In the genomic region with DNA sequence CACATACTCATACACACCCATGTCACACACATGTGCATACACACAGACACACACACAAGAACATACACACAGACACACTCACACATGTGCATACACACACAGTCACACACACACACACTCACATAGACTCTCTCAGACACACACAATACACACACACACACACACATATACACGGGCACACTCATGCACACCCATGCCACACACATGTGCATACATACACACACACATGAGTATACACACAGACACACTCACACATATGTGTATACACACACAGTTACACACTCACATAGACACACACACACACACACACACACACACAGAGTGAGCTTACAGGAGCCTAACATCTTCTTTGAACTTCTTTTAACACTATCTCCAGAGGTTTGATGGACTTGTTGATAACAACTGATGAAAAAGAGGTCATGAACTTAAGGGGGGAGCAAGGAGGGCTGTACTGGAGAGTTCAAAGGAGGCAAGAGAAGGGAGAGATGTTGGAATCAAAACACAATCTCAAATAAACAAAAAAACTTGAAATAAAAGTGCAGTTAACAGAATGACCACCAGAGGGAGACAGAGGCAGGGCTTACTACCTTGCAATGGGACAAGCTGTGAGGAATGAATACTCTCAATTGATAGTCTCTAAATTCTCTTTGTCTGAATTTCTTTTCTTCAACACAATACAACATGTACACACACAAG, we compare ENCODE assay signal across 8 mouse cellular contexts. TPM values are rescaled to one million over a fixed set of nuclear protein-coding genes. Genes with fewer than 3 reads are reported as not detected.
DNase-seq lines count a peak whose midpoint lies in the region; ATAC-seq lines count a peak whose summit lies in the region.

No protein-coding gene starts in this region.

- H3K9ac ChIP-seq in forebrain, embryonic 14.5 days (ENCODE audit: low read length): no peak overlapping the region
- no peak overlapping the region for H3K9ac ChIP-seq in lung, embryonic 16.5 days (ENCODE audit: low read length)

- no peaks in the 10 kb centered on the region for H3K4me1 ChIP-seq in forebrain, embryonic 14.5 days (ENCODE audit: control insufficient read depth, insufficient read depth, low read length)
- no peaks in the 10 kb centered on the region for H3K4me1 ChIP-seq in lung, embryonic 16.5 days (replicated peaks; ENCODE audit: control insufficient read depth, insufficient read depth, low read length)

- H3K27ac ChIP-seq in forebrain, embryonic 14.5 days (ENCODE audit: low read depth, low read length): no peak overlapping the region
- no peak overlapping the region for H3K27ac ChIP-seq in lung, embryonic 16.5 days (ENCODE audit: low read length)

- ATAC-seq in frontal cortex, adult (ENCODE audit: low TSS enrichment): peak; percentile 53; the same call in 1 of the 2 replicates
- peak; percentile 62 for ATAC-seq in forebrain, embryonic 14.5 days
- peak; percentile 38; the same call in 1 of the 2 replicates for ATAC-seq in lung, embryonic 16.5 days (ENCODE audit: low read depth)

- H3K4me2 ChIP-seq in forebrain, embryonic 14.5 days (ENCODE audit: low read length): no peak overlapping the region
- no peak overlapping the region for H3K4me2 ChIP-seq in lung, embryonic 16.5 days (ENCODE audit: low read depth, low read length)

- H3K36me3 ChIP-seq in forebrain, embryonic 14.5 days (ENCODE audit: control insufficient read depth, insufficient read depth, low read length): no peaks in the 10 kb centered on the region
- H3K36me3 ChIP-seq in lung, embryonic 16.5 days (ENCODE audit: control insufficient read depth, insufficient read depth, low read length): no peaks in the 10 kb centered on the region
- no peaks in the 10 kb centered on the region for H3K36me3 ChIP-seq in splenic B cell, adult 2 months (ENCODE audit: control insufficient read depth, insufficient read depth, low read length, poor library complexity, severe bottlenecking)

- H3K27me3 ChIP-seq in forebrain, embryonic 14.5 days (replicated peaks; ENCODE audit: control insufficient read depth, insufficient read depth, low read length): no peaks in the 10 kb centered on the region
- H3K27me3 ChIP-seq in lung, embryonic 16.5 days (ENCODE audit: control insufficient read depth, insufficient read depth, low read depth, low read length): no peaks in the 10 kb centered on the region
- no peaks in the 10 kb centered on the region for H3K27me3 ChIP-seq in splenic B cell, adult 2 months (ENCODE audit: control insufficient read depth, insufficient read depth, low read length, poor library complexity, severe bottlenecking)

- DNase-seq in frontal cortex, postnatal 10 days (ENCODE audit: low spot score in 2 of 2): no peak
- peak; percentile 55 for DNase-seq in thymus, postnatal 0 days (ENCODE audit: low spot score)
- DNase-seq in thymus, postnatal 4 days: no peak
- DNase-seq in forebrain, embryonic 14.5 days (ENCODE audit: low spot score): peak; percentile 78
- DNase-seq in splenic B cell, adult 2 months (ENCODE audit: low read depth, low spot score): peak; percentile 69
- no peak for DNase-seq in frontal cortex, postnatal 36 days (ENCODE audit: low spot score in 2 of 2)

- H3K9me3 ChIP-seq in forebrain, embryonic 14.5 days (replicated peaks; ENCODE audit: control insufficient read depth, low read length): no peaks in the 10 kb centered on the region
- no peaks in the 10 kb centered on the region for H3K9me3 ChIP-seq in lung, embryonic 16.5 days (ENCODE audit: control insufficient read depth, low read length)

- no peak overlapping the region for H3K4me3 ChIP-seq in forebrain, embryonic 14.5 days (ENCODE audit: low read depth, low read length)
- H3K4me3 ChIP-seq in lung, embryonic 16.5 days (ENCODE audit: low read length): no peak overlapping the region

- 100% methylated on average over 1 of the region's 1 CpGs for WGBS in forebrain, embryonic 14.5 days
- 100% methylated on average over 1 of the region's 1 CpGs for WGBS in lung, embryonic 16.5 days

RNA-seq across cellular contexts. Expression of a gene that starts 14.1 kb away (rescaled TPM):
- polyA plus RNA-seq in thymus, postnatal 0 days (2015; fragmentation: Nextera tagmentation; extraction: Ambion mirVana): 0.03 and 0.05 TPM in 2 replicates
- polyA plus RNA-seq in forebrain, embryonic 14.5 days (2014; fragmentation: Nextera tagmentation; extraction: Ambion mirVana): 10.5 and 11.2 TPM in 2 replicates
- 0.24 and 0.39 TPM in 2 replicates for polyA plus RNA-seq in lung, embryonic 16.5 days (2015; fragmentation: Nextera tagmentation; extraction: Ambion mirVana)

RNA-seq across cellular contexts. Expression of a gene that starts 14.8 kb away (rescaled TPM):
- polyA plus RNA-seq in thymus, postnatal 0 days (2015; fragmentation: Nextera tagmentation; extraction: Ambion mirVana): 69.3 and 70.5 TPM in 2 replicates
- 42.1 and 47.5 TPM in 2 replicates for polyA plus RNA-seq in forebrain, embryonic 14.5 days (2014; fragmentation: Nextera tagmentation; extraction: Ambion mirVana)
- polyA plus RNA-seq in lung, embryonic 16.5 days (2015; fragmentation: Nextera tagmentation; extraction: Ambion mirVana): 72.6 and 72.7 TPM in 2 replicates

RNA-seq across cellular contexts. Expression of a gene that starts 46.4 kb away (rescaled TPM):
- polyA plus RNA-seq in thymus, postnatal 0 days (2015; fragmentation: Nextera tagmentation; extraction: Ambion mirVana): 43.3 and 45.5 TPM in 2 replicates
- polyA plus RNA-seq in forebrain, embryonic 14.5 days (2014; fragmentation: Nextera tagmentation; extraction: Ambion mirVana): 49.1 and 55.4 TPM in 2 replicates
- 45.7 and 46.4 TPM in 2 replicates for polyA plus RNA-seq in lung, embryonic 16.5 days (2015; fragmentation: Nextera tagmentation; extraction: Ambion mirVana)

RNA-seq across cellular contexts. Expression of a gene that starts 53.2 kb away (rescaled TPM):
- 0.13 and 0.30 TPM in 2 replicates for polyA plus RNA-seq in thymus, postnatal 0 days (2015; fragmentation: Nextera tagmentation; extraction: Ambion mirVana)
- polyA plus RNA-seq in forebrain, embryonic 14.5 days (2014; fragmentation: Nextera tagmentation; extraction: Ambion mirVana): 0.06 TPM in 1 of 2 replicates, not detected in the other
- polyA plus RNA-seq in lung, embryonic 16.5 days (2015; fragmentation: Nextera tagmentation; extraction: Ambion mirVana): 0.06 and 0.08 TPM in 2 replicates

Comparison
In these comparisons a context has a peak if more than half of its experiments do, and no peak if none do; other contexts are left out.
1. DNase-seq: peak in thymus, postnatal 0 days (single experiment), forebrain, embryonic 14.5 days (single experiment) and splenic B cell, adult 2 months (single experiment); none in frontal cortex, postnatal 10 days (0 of 2), thymus, postnatal 4 days (single experiment) and frontal cortex, postnatal 36 days (0 of 2).
2. Peak in every context shown above with its lines, with median percentiles within 50 percentile points of each other: ATAC-seq.